Mouse (Mus musculus) ES-E14 (cell line): ENCODE measurements around the gene Ndufs6. TPM values are rescaled to one million over a fixed set of nuclear protein-coding genes. Genes with fewer than 3 reads are reported as not detected.

Source experiments
- DNase-seq: peaks from one replicate; pipeline ENCODE4 v3.0.0-alpha.2; 2013; ENCODE audit warnings: low read depth, low spot score
- H3K27ac ChIP-seq: 2 replicates; pipeline ENCODE4 v1.5.1; 2012; ENCODE audit warnings: low read depth, mild to moderate bottlenecking, low read length, moderate library complexity, mixed read lengths; ENCODE audit not compliant: poor library complexity, insufficient read depth, severe bottlenecking
- H3K36me3 ChIP-seq: 2 replicates; pipeline ENCODE4 v1.6.1; 2012; ENCODE audit warnings: mild to moderate bottlenecking, low read length, moderate library complexity, mixed read lengths; ENCODE audit not compliant: control insufficient read depth, poor library complexity, insufficient read depth, severe bottlenecking
- H3K4me1 ChIP-seq, 2 experiments: fragments of 150-350 bp in 1 of 2; sonication (generic) in 1 of 2; 2 replicates each; pipeline ENCODE4 v1.6.1; 2012; ENCODE audit warnings: low read length in 2 of 2, mild to moderate bottlenecking in 1 of 2, mixed read lengths in 1 of 2; ENCODE audit not compliant: control insufficient read depth in 2 of 2, insufficient read depth in 2 of 2, poor library complexity in 1 of 2
- H3K4me3 ChIP-seq, 2 experiments: fragments of 150-350 bp in 1 of 2; sonication (generic) in 1 of 2; 2 replicates each; pipeline ENCODE4 v1.5.1; 2012; ENCODE audit warnings: low read length in 2 of 2, low read depth in 1 of 2, mild to moderate bottlenecking in 1 of 2, mixed read lengths in 1 of 2; ENCODE audit not compliant: insufficient read depth in 1 of 2, poor library complexity in 1 of 2, severe bottlenecking in 1 of 2
- H3K9ac ChIP-seq: 2 replicates; pipeline ENCODE4 v1.6.1; 2012; ENCODE audit warnings: low read depth, mild to moderate bottlenecking, low read length, mixed read lengths; ENCODE audit not compliant: poor library complexity, insufficient read depth, severe bottlenecking
- H3K9me3 ChIP-seq: fragments of 150-350 bp; sonication (generic); 2 replicates; pipeline ENCODE4 v1.6.1; 2012; ENCODE audit warnings: low read depth, mild to moderate bottlenecking, low read length; ENCODE audit not compliant: control insufficient read depth, insufficient read depth
- CHD2 ChIP-seq: IDR thresholded peaks from 2 replicates; pipeline ENCODE4 v1.6.1; 2014; ENCODE audit warnings: mild to moderate bottlenecking, low read depth, low read length, inconsistent platforms
- HCFC1 ChIP-seq: IDR thresholded peaks from 2 replicates; pipeline ENCODE4 v1.6.1; 2012; ENCODE audit warnings: low read length, inconsistent platforms, borderline replicate concordance; ENCODE audit not compliant: insufficient read depth
- MAFK ChIP-seq: IDR thresholded peaks from 2 replicates; pipeline ENCODE4 v1.6.1; 2014; ENCODE audit warnings: mild to moderate bottlenecking, low read depth, low read length, inconsistent platforms; ENCODE audit not compliant: insufficient read depth
- ZC3H11A ChIP-seq: IDR thresholded peaks from 2 replicates; pipeline ENCODE4 v1.6.1; 2012; ENCODE audit warnings: low read depth, mild to moderate bottlenecking, inconsistent platforms, low read length, borderline replicate concordance
- ZNF384 ChIP-seq: IDR thresholded peaks from 2 replicates; pipeline ENCODE4 v1.6.1; 2012; ENCODE audit warnings: low read depth, low read length, inconsistent platforms
- in situ Hi-C, 2 experiments: fragments of 600-800 bp; cut with MboI; formaldehyde crosslinking; loops; one replicate each; pipeline ENCODE4 v1.15.1; 2025; ENCODE audit warnings: low sequenced_read_pairs in 2 of 2, inconsistent platforms in 1 of 2; ENCODE audit not compliant: unreplicated experiment in 2 of 2
- total RNA-seq: library from RNA; depleted of rRNA; stranded (reverse); fragments of 300-350 nt; gene quantifications from 2 replicates; pipeline ENCODE4 v1.2.3, GENCODE M21; 2012

The Ndufs6 gene
- total RNA-seq, 1 experiment, result 214 TPM

DNA sequence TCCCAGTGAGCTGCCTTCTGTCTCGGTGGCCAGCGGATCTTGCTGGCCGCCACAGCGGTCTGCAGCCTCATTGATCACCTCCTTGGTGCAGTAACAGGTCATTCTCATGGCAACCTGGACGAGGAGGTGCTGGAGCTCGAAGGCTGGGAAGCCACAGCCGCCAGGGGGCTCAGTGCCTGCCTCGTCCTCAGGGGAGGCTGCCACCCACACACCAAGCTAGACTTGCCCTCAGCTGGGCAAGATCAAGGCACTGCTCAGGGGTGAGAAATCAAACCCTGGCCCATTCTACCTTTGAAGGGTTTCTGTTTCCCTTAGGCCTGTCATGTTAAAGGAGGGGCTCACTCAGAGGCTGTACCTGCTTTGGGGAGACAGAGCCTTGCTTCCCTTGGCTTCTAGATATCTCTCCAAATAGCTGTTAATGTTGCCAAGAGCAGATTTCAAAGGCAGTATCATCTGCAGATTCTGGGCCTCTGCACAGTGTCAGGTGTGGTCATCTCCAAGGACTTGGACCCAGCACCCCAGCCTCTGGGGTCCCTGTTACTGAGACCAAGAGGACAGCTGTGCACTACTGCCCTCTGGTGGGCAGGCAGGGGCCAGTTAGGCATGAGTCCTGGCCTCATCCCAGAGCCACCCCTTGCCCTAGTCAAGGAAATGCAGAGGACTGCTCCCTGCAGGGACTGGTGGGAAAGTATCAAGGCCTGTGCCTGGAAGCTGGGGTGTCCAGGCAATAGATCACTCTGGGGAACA lies 18.0 kb downstream of the Ndufs6 start:
- H3K36me3 ChIP-seq, result no peaks in the 10 kb centered on the region
- H3K9me3 ChIP-seq, result no peaks in the 10 kb centered on the region
- no peak overlapping the region for H3K9ac ChIP-seq
- H3K27ac ChIP-seq, result no peak overlapping the region
- H3K4me1 ChIP-seq, result peaks cover 0 to 6% of the 10 kb centered on the region in 2 experiments; a peak in 2 of 4 replicates
- in situ Hi-C loops, result loop anchor here in 1 of 2 experiments (25.0 kb wide), 1 partner anchor 223 kb away; no protein-coding TSS in a partner anchor
- peak; percentile 59 for DNase-seq
- TF ChIP-seq CHD2 (no peak), ZC3H11A (peak; percentile 46)
- no peak overlapping the region for H3K4me3 ChIP-seq

DNA sequence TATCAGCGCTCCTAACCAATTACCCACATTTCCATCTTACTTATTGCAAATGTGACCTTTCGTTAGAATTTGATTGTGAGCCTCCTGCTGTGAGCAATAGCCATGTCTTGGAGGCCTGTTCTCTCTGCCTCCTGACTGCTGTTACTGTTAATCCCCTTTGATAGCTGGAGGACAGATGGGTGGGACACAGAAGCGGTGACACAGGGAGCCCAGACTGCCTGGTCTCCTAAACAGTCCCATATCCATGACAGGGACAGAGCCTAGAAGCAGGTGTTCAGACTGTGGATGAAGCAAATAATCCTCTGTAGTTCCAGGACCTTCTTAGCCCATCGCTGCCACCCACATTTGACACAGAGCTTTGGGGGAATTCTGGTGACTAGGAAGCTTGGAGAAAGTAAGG lies 21.9 kb downstream of the Ndufs6 start:
- Histone ChIP-seq H3K27ac (no peak overlapping the region), H3K4me3 (no peak overlapping the region), H3K4me1 (peaks cover 0 to 12% of the 10 kb centered on the region in 2 experiments; a peak in 3 of 4 replicates), H3K36me3 (no peaks in the 10 kb centered on the region), H3K9me3 (no peaks in the 10 kb centered on the region), H3K9ac (no peak overlapping the region)
- in situ Hi-C loops, result loop anchor here in 1 of 2 experiments (25.0 kb wide), 1 partner anchor 219 kb away; no protein-coding TSS in a partner anchor
- no peak for DNase-seq
- TF ChIP-seq ZNF384 (no peak), ZC3H11A (no peak), HCFC1 (no peak), MAFK (no peak), CHD2 (no peak)

DNA sequence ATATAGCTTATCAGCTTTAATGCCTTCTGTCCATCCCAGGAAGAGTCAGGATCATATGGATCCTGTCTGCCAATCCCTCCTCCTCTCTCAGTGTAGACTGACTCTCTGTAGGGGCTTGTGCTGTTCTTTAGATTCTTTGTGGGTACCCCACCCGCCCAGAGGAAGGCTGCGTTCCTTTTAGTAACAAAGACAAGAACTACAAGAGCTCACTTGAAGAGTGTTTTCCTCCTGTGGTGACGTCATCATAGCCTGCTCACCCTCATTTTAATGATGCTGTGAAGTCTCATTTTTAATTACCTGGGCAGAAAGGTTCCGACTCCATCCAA lies 22.3 kb downstream of the Ndufs6 start:
- H3K27ac ChIP-seq, result no peak overlapping the region
- H3K36me3 ChIP-seq, result no peaks in the 10 kb centered on the region
- in situ Hi-C loops, result loop anchor here in 1 of 2 experiments (25.0 kb wide), 1 partner anchor 219 kb away; no protein-coding TSS in a partner anchor
- H3K4me3 ChIP-seq, result no peak overlapping the region
- TF ChIP-seq ZC3H11A (no peak), HCFC1 (no peak), MAFK (no peak), CHD2 (no peak), ZNF384 (no peak)
- no peaks in the 10 kb centered on the region for H3K9me3 ChIP-seq
- no peak overlapping the region for H3K9ac ChIP-seq
- H3K4me1 ChIP-seq, result peaks cover 0 to 12% of the 10 kb centered on the region in 2 experiments; a peak in 3 of 4 replicates
- no peak for DNase-seq

DNA sequence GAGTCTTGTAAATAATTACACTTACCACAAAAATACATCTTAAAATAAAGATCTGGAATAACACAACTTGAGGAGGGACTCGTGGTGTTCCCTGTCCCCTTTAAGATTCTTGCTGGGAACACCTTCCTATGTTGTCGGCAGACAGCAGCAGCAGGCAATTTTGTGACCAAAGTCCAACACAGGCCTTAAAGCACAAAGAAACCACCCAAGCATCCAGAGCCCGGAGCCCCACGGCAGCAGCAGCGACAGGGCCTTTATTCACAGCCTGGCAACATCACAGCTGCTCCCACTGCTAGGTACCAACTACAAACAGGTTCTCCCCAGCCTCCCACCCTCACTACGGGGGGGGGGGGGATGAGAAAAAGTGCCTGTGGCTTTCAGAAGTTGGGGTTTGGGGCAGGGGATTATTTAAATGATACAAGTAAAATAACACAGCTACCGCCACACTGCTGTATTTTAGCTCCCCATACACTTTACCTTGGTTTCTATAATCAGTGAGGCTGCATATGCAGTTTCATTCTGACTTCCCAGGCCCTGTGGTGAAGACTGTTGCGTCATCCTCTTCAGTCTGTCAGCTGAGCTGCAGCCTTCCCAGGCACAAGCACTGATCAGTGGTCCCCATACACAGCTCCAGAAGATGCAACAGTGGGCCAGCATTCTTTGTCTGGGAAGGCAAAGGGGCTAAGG lies 22.8 kb downstream of the Ndufs6 start:
- TF ChIP-seq ZC3H11A (no peak), ZNF384 (no peak), MAFK (no peak), CHD2 (no peak), HCFC1 (no peak)
- Histone ChIP-seq H3K4me3 (no peak overlapping the region), H3K9ac (no peak overlapping the region), H3K9me3 (no peaks in the 10 kb centered on the region), H3K4me1 (peaks cover 0 to 12% of the 10 kb centered on the region in 2 experiments; a peak in 3 of 4 replicates), H3K27ac (no peak overlapping the region), H3K36me3 (no peaks in the 10 kb centered on the region)
- DNase-seq, result no peak
- in situ Hi-C loops, result loop anchor here in 1 of 2 experiments (25.0 kb wide), 1 partner anchor 218 kb away; no protein-coding TSS in a partner anchor
